Mouse (Mus musculus) induced T-regulatory cell, adult 2 months (primary cell): Measurements from ENCODE around the gene Adamtsl1.

Experiments
- DNase-seq: peaks from one replicate; pipeline ENCODE4 v3.0.0-alpha.2; 2012; ENCODE audit warnings: low read depth

Gene Adamtsl1

DNA sequence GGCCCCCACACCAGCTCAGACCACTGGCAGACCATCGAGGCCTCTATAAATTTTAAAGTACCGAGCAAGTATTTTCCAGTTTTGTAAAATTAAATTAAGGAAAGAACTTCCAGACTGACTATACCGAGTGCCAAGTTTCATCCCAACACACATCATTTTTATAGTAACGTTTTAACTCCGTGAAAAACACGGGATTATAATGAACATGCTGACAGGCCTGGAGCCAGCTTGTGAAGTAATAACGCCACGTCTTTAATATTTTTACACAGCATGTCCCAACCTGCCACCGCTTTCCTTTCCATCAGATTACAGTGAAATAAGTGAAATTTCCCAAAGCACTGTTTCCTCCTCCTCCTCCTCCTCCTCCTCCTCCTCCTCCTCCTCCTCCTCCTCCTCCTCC is 894.4 kb downstream of the Adamtsl1 start:
- DNase-seq, result no peak

DNA sequence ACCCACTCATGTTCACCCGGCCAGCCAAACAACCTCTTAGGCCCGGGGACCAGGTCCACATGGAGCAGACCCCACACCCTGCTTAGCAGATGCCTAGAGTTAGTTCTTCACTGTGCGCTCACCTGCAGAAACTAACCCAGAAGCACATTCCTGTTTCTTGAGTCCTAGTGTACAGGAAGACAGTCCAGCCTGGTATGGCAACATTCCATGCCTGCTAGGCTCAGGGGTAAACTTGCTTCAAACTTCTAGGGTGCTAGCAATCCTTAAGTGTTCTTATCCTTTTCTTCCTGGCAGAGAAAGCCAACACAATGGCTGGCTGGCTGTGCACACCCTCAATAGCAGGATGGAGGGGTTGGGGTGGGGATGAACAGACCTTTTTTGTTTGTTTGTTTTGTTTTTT is 897.0 kb downstream of the Adamtsl1 start:
- no peak for DNase-seq

GRCm38 (mm10) chr4:86413388-86413787 is 899.4 kb downstream of the Adamtsl1 start:
- DNase-seq, result no peak

GRCm38 (mm10) chr4:86416401-86417025 is 902.5 kb downstream of the Adamtsl1 start:
- no peak for DNase-seq

GRCm38 (mm10) chr4:86422586-86422985 is 908.6 kb downstream of the Adamtsl1 start:
- no peak for DNase-seq

GRCm38 (mm10) chr4:86425581-86425980 is 911.6 kb downstream of the Adamtsl1 start:
- DNase-seq, result no peak

DNA sequence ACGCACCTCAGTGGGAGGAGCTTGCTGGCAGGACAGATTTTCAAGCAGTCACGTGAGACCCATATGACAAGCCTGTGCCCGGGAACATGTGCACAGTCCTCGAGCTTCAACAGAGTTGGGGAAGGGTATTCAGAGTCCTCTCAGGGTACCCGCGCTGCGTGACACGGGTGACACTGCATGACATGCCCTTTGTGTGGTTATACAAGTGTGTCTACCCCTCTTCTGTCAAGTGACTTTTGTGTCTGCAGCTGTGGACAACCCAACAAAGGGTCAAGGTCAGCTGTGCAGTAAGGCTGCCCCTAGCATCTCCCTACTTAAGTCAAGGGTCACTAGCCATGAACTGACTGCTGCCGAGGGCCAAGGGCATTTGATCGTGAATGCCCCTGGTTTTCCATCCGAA is 912.6 kb downstream of the Adamtsl1 start:
- DNase-seq, result no peak

- DNase-seq, result no peak
Observed at GRCm38 (mm10) chr4:86427312-86427711, 913.3 kb downstream of the Adamtsl1 start.

GRCm38 (mm10) chr4:86428091-86428745 is 914.2 kb downstream of the Adamtsl1 start:
- DNase-seq, result no peak

DNA sequence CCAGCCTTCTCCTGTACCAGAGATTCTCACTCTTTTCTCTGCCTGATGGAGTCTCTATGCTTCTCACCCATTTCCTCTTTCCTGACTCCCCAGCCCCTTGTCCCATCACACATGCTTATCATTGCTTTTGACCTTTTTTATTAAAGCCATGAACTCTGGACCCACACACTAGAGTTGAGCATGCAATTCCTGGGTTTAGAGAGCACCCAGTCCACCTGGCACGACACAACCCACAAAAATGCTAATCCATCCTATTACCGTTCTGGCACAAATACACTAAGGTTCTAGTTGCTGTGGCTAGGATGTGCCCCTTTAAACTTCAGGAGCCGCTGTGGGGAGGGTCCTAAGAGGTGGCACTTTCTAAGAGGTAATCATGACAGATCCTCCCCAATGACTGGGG is 921.7 kb downstream of the Adamtsl1 start:
- DNase-seq, result no peak

DNA sequence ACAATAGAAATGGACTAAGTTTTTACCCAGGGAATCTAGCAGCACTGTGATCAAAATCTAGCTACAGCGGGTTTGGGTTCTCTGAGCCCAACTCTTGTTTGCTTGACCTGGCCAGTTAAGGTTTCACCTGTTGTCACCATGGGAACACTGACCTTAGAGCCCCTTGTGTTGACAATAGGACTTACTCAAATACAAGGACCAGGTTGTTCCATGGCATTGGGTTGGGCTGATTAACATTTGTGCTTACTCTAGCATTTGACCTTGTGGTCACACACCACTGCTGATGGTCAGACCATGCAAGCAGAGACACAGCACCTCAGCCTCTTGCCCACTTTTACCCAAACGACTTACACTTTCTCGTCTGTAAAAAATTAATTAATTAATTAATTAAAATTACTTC is 922.4 kb downstream of the Adamtsl1 start:
- DNase-seq, result no peak

- DNase-seq, result no peak
Observed at GRCm38 (mm10) chr4:86450468-86450867, 936.5 kb downstream of the Adamtsl1 start.

GRCm38 (mm10) chr4:86464808-86465207 is 950.8 kb downstream of the Adamtsl1 start:
- DNase-seq, result no peak
